Mouse (Mus musculus) olfactory bulb, adult 2 months (tissue): ENCODE measurements around the gene Filip1. TPM values are rescaled to one million over a fixed set of nuclear protein-coding genes. Genes with fewer than 3 reads are reported as not detected.

Experiments used
- H3K27ac ChIP-seq: fragments of 200-500 bp; 2 replicates; pipeline ENCODE4 v1.5.1; 2012; ENCODE audit warnings: low read depth, low read length; ENCODE audit not compliant: insufficient read depth
- H3K4me1 ChIP-seq: fragments of 200-500 bp; 2 replicates; pipeline ENCODE4 v1.6.1; 2012; ENCODE audit warnings: low read length; ENCODE audit not compliant: control insufficient read depth, insufficient read depth
- H3K4me3 ChIP-seq: fragments of 200-500 bp; 2 replicates; pipeline ENCODE4 v1.5.1; 2012; ENCODE audit warnings: mild to moderate bottlenecking, low read depth, low read length, moderate library complexity; ENCODE audit not compliant: insufficient read depth
- CTCF ChIP-seq: fragments of 200-500 bp; IDR thresholded peaks from 2 replicates; pipeline ENCODE4 v1.5.1; 2012; ENCODE audit warnings: low read depth, mild to moderate bottlenecking, low read length, moderate library complexity; ENCODE audit not compliant: insufficient read depth
- POLR2A ChIP-seq: fragments of 200-500 bp; IDR thresholded peaks from 2 replicates; pipeline ENCODE4 v1.6.1; 2012; ENCODE audit warnings: mild to moderate bottlenecking, low read depth, low read length, moderate library complexity; ENCODE audit not compliant: insufficient read depth
- WGBS: fragments of 180-500 bp; shearing (Covaris S2); methylation state at CpG from one replicate; pipeline ENCODE4 v1.1.7; 2018; 5-methylcytosine and 5-hydroxymethylcytosine counted together
- polyA plus RNA-seq: library from polyadenylated mRNA; stranded (reverse); fragments of >200 nt; gene quantifications from 2 replicates; pipeline ENCODE4 v1.2.4, GENCODE M21; 2012; ENCODE audit warnings: low replicate concordance; ENCODE audit not compliant: missing spikeins, insufficient read depth, insufficient read length

Gene Filip1
- polyA plus RNA-seq, 1 experiment: not detected

- H3K4me3 ChIP-seq: no peak overlapping the region
- TF ChIP-seq POLR2A: no peak
- no peak for TF ChIP-seq CTCF
- H3K4me1 ChIP-seq: peaks cover 9% of the 10 kb centered on the region; the same call in 1 of the 2 replicates
- H3K27ac ChIP-seq: no peak overlapping the region
- 37% methylated on average over 20 of the region's 20 CpGs for WGBS
Observed at GRCm38 (mm10) chr9:79875522-79876131, 137.0 kb downstream of the Filip1 start.

- 32% methylated on average over 2 of the region's 2 CpGs for WGBS
- H3K4me1 ChIP-seq: peaks cover 9% of the 10 kb centered on the region; the same call in 1 of the 2 replicates
- no peak overlapping the region for H3K4me3 ChIP-seq
- H3K27ac ChIP-seq: no peak overlapping the region
- TF ChIP-seq CTCF (no peak), POLR2A (no peak)
Observed at GRCm38 (mm10) chr9:79872598-79872997, 140.1 kb downstream of the Filip1 start.

GRCm38 (mm10) chr9:79869512-79869911, 143.1 kb downstream of the Filip1 start:
- Histone ChIP-seq H3K4me3 (no peak overlapping the region), H3K4me1 (no peaks in the 10 kb centered on the region), H3K27ac (no peak overlapping the region)
- no peak for TF ChIP-seq POLR2A
- WGBS: 85% methylated on average over 5 of the region's 5 CpGs

GRCm38 (mm10) chr9:79865998-79866397, 146.7 kb downstream of the Filip1 start:
- WGBS: 70% methylated on average over 7 of the region's 7 CpGs
- H3K27ac ChIP-seq: no peak overlapping the region
- no peak for TF ChIP-seq CTCF
- no peak for TF ChIP-seq POLR2A
- no peaks in the 10 kb centered on the region; the same call in 1 of the 2 replicates for H3K4me1 ChIP-seq
- no peak overlapping the region for H3K4me3 ChIP-seq

- Histone ChIP-seq H3K4me3 (no peak overlapping the region), H3K4me1 (peaks cover 4% of the 10 kb centered on the region; the same call in 1 of the 2 replicates), H3K27ac (no peak overlapping the region)
- TF ChIP-seq POLR2A (no peak), CTCF (no peak)
- 89% methylated on average over 6 of the region's 6 CpGs for WGBS
Observed at GRCm38 (mm10) chr9:79862544-79862943, 150.1 kb downstream of the Filip1 start.

- TF ChIP-seq POLR2A: no peak
- TF ChIP-seq CTCF: no peak
- H3K27ac ChIP-seq: no peak overlapping the region
- H3K4me1 ChIP-seq: no peaks in the 10 kb centered on the region
- no peak overlapping the region for H3K4me3 ChIP-seq
Observed at GRCm38 (mm10) chr9:79847099-79847498, 165.6 kb downstream of the Filip1 start.

GRCm38 (mm10) chr9:79842615-79843014, 170.0 kb downstream of the Filip1 start:
- Histone ChIP-seq H3K4me1 (no peaks in the 10 kb centered on the region), H3K4me3 (no peak overlapping the region), H3K27ac (no peak overlapping the region)
- WGBS: 90% methylated on average over 6 of the region's 6 CpGs
- TF ChIP-seq CTCF (no peak), POLR2A (no peak)

GRCm38 (mm10) chr9:79842028-79842427, 170.6 kb downstream of the Filip1 start:
- TF ChIP-seq CTCF: no peak
- TF ChIP-seq POLR2A: no peak
- Histone ChIP-seq H3K4me1 (no peaks in the 10 kb centered on the region), H3K4me3 (no peak overlapping the region), H3K27ac (no peak overlapping the region)

- Histone ChIP-seq H3K4me1 (no peaks in the 10 kb centered on the region), H3K4me3 (no peak overlapping the region), H3K27ac (no peak overlapping the region)
- 97% methylated on average over 1 of the region's 1 CpGs for WGBS
- TF ChIP-seq CTCF (no peak), POLR2A (no peak)
Observed at GRCm38 (mm10) chr9:79831294-79831693, 181.4 kb downstream of the Filip1 start.

GRCm38 (mm10) chr9:79830874-79831273, 181.8 kb downstream of the Filip1 start:
- no peak overlapping the region for H3K4me3 ChIP-seq
- no peaks in the 10 kb centered on the region for H3K4me1 ChIP-seq
- 45% methylated on average over 4 of the region's 4 CpGs for WGBS
- no peak overlapping the region for H3K27ac ChIP-seq
- TF ChIP-seq POLR2A: no peak
- no peak for TF ChIP-seq CTCF
